Mouse (Mus musculus) lung, postnatal 0 days (tissue): ENCODE data around the gene Mylk.

ENCODE experiments used
- CTCF ChIP-seq: IDR thresholded peaks from 2 replicates; pipeline ENCODE4 v1.5.1; 2016; ENCODE audit warnings: antibody characterized with exemption, mild to moderate bottlenecking
- EP300 ChIP-seq: IDR thresholded peaks from 2 replicates; pipeline ENCODE4 v1.6.1; 2016; ENCODE audit warnings: antibody characterized with exemption, mild to moderate bottlenecking, control low read depth

GRCm38 (mm10) chr16:35023138-35023735 is 278.2 kb downstream of the Mylk start:
- TF ChIP-seq CTCF, result no peak
- no peak for TF ChIP-seq EP300
